Mouse (Mus musculus): ENCODE results near the gene Elp5. TPM values are rescaled to one million over a fixed set of nuclear protein-coding genes. Genes with fewer than 3 reads are reported as not detected.
"Not testable (repeated sequence)": the region's sequence is repeated elsewhere in the genome, so short reads cannot be mapped to it uniquely, and the experiment has no call there.

Gene Elp5
- polyA plus RNA-seq, 1 experiment from 2014 or later: 147 TPM

DNA sequence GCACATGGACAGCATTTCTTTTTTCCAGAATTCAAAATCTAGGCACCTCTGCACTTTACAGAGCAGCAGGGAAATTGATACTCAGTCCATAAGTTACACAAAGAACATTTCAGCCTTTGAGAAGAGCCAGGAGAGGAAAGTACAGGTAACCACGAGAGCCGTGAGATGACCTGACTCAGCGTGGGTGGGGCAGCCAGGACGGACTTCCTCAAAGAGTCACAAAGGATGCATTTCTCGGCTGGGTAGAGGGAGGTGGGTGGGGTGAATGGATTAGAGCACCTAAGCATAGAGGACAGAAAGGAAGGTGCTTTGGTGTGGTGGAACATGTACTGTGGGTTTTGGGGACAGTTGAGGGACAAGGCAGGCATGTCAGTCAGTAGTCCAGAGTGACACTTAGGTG is 20.5 kb downstream of the Elp5 start:
- Histone ChIP-seq H3K27me3 (ENCODE audit: insufficient read depth, poor library complexity, severe bottlenecking) (peaks cover 55% of the 10 kb centered on the region), H3K4me3 (no peak overlapping the region), H3K36me3 (no peaks in the 10 kb centered on the region), H3K4me1 (peaks cover 20% of the 10 kb centered on the region), H3K27ac (no peak overlapping the region), H3K9me3 (no peaks in the 10 kb centered on the region)
- DNase-seq (ENCODE audit: low spot score): no peak
- 44% methylated on average over 5 of the region's 5 CpGs for WGBS

DNA sequence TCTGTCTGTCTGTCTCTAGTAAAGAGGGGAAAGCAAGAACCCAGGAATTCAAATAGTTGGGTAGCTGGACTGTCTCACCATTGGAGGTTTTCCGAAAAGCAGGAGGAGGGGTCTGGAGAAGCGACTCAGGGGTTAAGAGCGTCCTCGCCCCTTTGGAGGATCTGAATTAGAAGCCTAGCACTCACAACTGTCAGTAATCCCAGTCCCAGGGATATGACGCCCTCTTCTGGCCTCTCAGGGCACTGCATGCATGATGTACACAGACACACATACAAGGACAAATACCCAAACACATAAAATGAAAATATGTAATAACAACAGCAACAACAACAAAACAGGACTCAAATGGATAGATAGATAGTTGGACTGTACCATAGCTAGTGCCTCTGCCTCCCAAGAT is 21.7 kb downstream of the Elp5 start:
- 27% methylated on average over 5 of the region's 5 CpGs for WGBS
- Histone ChIP-seq H3K9me3 (no peaks in the 10 kb centered on the region), H3K4me1 (peaks cover 9% of the 10 kb centered on the region), H3K27ac (no peak overlapping the region), H3K27me3 (ENCODE audit: insufficient read depth, poor library complexity, severe bottlenecking) (peaks cover 43% of the 10 kb centered on the region), H3K36me3 (no peaks in the 10 kb centered on the region), H3K4me3 (no peak overlapping the region)
- DNase-seq (ENCODE audit: low spot score): no peak

DNA sequence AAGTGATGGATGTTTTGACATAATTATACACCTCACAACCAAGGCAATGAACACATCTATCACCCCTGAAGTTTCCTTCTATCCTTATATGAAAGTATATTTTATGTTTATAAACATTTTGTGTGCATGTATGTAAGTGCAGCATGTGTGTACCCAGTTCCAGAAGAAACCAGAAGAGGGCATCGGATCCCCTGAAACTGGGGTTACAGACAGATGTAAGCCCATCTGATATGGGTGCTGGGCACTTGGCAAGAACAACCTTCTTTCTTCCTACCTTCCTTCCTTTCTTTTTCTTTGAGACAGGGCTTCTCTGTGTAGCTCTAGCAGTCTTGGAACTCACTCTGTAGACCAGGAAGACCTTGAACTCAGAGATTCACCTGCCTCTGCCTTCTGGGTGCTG is 26.1 kb downstream of the Elp5 start:
- H3K9me3 ChIP-seq: no peaks in the 10 kb centered on the region
- no peaks in the 10 kb centered on the region for H3K36me3 ChIP-seq
- peaks cover 2% of the 10 kb centered on the region; the same call in 1 of the 2 replicates for H3K27me3 ChIP-seq (ENCODE audit: insufficient read depth, poor library complexity, severe bottlenecking)
- 71% methylated on average over 1 of the region's 1 CpGs for WGBS
- no peak overlapping the region for H3K4me3 ChIP-seq
- no peak overlapping the region for H3K27ac ChIP-seq
- no peak for DNase-seq (ENCODE audit: low spot score)
- H3K4me1 ChIP-seq: peaks cover 4% of the 10 kb centered on the region; the same call in 1 of the 2 replicates

DNA sequence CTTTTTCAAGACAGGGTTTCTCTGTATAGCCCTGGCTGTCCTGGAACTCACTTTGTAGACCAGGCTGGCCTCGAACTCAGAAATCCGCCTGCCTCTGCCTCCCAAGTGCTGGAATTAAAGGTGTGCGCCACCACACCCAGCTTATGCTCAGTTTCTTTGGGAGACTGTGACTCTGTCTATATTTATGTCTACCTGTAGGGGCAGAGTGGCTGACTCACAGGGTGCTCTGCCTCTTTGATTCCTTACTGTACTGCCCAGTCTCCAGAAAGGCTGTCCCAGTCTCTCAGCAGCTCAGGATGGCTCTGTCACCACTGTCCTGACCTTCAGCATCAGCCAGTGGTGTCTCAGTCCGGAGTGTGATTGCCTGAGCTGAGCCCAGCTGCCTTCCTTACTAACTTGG is 26.7 kb downstream of the Elp5 start:
- H3K27ac ChIP-seq; H3K4me3 ChIP-seq; H3K4me1 ChIP-seq; H3K9me3 ChIP-seq; H3K36me3 ChIP-seq; DNase-seq (ENCODE audit: low spot score); H3K27me3 ChIP-seq (ENCODE audit: insufficient read depth, poor library complexity, severe bottlenecking): not testable (repeated sequence)
- WGBS: 73% methylated on average over 4 of the region's 4 CpGs

DNA sequence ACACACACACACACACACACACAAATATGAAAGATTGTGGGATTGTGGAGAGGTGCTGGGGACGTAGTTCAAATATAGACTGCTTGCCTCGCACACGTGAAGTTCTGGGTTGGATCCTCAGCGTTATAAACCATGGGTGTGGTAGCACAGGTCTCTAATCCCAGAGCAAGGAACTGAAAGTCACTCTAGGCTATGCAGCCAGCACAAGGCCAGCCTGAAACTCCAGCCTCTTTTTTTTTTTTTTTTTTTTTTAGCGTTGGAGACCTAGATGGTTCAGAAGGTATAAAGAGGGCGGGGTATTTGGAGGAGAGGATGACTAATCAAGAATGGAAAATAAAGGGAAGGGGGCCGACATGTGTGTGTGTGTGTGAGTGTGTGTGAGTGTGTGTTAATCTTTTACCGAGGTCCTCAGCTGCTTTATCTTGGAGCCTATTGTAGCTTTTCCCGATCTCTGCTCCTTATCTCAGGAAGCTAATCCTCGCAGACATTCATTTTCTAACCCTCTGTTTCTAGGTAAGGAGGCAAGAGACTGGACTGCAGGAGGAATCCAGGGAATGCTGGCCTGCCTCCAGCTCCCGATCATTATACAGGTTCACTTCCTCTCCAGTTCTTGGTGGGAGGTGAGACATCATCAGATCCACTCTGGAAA is 28.9 kb downstream of the Elp5 start:
- Histone ChIP-seq H3K4me1 (peaks cover 9% of the 10 kb centered on the region), H3K27me3 (ENCODE audit: insufficient read depth, poor library complexity, severe bottlenecking) (peaks cover 5% of the 10 kb centered on the region; the same call in 1 of the 2 replicates), H3K9me3 (no peaks in the 10 kb centered on the region), H3K4me3 (no peak overlapping the region), H3K27ac (no peak overlapping the region), H3K36me3 (no peaks in the 10 kb centered on the region)
- DNase-seq (ENCODE audit: low spot score): no peak
- 41% methylated on average over 11 of the region's 11 CpGs for WGBS

DNA sequence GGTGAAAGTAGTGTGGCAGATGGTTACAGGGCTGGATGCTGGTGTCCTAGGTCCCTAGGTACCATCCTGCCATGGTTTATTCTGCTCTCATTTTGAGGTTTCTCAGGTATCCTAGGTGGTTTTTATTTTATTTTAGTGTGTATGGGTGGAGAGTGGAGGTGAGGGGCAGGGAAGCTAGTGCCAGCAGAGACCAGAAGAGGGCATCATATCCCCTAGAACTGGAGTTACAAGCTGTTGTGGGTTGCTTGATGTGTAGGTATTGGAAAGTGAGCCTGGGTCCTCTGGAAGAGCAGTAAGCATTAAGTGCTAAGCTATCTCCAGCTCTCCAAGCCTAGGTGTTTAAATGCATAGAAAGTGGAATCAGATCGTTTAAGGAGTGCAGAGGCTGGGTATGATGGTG is 30.0 kb downstream of the Elp5 start:
- no peaks in the 10 kb centered on the region for H3K9me3 ChIP-seq
- H3K4me3 ChIP-seq: no peak overlapping the region
- WGBS: 42% methylated on average over 1 of the region's 1 CpGs
- peaks cover 18% of the 10 kb centered on the region for H3K4me1 ChIP-seq
- no peak for DNase-seq (ENCODE audit: low spot score)
- H3K27me3 ChIP-seq (ENCODE audit: insufficient read depth, poor library complexity, severe bottlenecking): peaks cover 5% of the 10 kb centered on the region; the same call in 1 of the 2 replicates
- H3K36me3 ChIP-seq: no peaks in the 10 kb centered on the region
- no peak overlapping the region for H3K27ac ChIP-seq

DNA sequence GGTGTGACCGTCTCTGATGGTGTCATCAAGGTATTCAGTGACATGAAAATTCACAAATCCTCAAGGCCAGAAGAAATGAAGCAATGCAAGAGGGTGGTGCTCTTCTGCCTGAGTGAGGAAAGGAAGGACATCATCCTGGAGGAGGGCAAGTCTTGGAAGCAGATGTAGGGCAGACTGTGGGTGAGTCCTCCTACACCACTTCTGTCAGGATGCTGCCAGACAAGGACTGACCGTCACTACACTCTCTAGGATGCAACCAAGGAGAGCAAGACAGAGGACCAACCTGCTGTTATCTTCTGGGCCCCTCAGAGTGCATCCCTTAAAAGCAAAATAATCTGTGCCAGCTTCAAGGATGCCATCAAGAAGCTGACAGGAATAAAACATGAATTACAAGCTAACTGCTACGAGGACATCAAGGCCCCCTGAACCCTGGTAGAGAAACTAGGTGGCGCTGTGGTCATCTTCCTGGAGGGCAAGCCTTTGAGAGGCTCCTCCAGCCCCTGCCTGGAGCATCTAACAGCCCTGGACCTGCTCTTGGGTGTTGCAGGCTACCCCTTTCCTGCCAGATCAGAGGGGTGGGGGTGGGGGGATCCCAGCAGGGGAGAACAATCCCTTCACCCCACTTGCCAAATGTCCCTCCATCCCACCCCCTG is 31.4 kb downstream of the Elp5 start:
- no peak for DNase-seq (ENCODE audit: low spot score)
- Histone ChIP-seq H3K4me3 (no peak overlapping the region), H3K27ac (no peak overlapping the region), H3K4me1 (peaks cover 31% of the 10 kb centered on the region), H3K27me3 (ENCODE audit: insufficient read depth, poor library complexity, severe bottlenecking) (peaks cover 13% of the 10 kb centered on the region; the same call in 1 of the 2 replicates), H3K36me3 (peaks cover 6% of the 10 kb centered on the region), H3K9me3 (no peaks in the 10 kb centered on the region)
- 40% methylated on average over 4 of the region's 4 CpGs for WGBS

DNA sequence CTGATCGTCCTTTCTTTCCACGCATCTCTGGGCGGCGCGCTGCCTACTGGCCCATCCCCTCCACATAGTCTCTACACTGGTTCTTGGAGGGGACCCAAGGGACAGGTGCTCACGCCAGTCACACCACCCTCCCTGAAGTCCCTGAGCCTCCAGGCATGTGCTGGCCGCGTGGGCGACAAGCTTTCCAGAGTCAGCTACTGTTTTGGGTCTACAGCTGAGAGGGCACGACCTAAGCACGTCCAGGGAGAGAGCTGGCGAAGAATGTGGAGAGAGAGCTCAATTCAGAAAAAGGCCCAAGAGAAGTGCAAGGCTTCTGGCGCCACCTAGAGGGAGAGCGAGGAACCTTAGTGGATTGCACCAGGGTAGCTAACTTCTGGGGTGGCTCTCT is 33.6 kb downstream of the Elp5 start:
- DNase-seq (ENCODE audit: low spot score): peak; percentile 94
- Histone ChIP-seq H3K27me3 (ENCODE audit: insufficient read depth, poor library complexity, severe bottlenecking) (peaks cover 33% of the 10 kb centered on the region), H3K9me3 (no peaks in the 10 kb centered on the region), H3K27ac (peak overlapping the region; percentile 91), H3K4me1 (peaks cover 38% of the 10 kb centered on the region), H3K4me3 (peak overlapping the region; percentile 70), H3K36me3 (peaks cover 27% of the 10 kb centered on the region)
- under 1% methylated on average over 14 of the region's 14 CpGs for WGBS

DNA sequence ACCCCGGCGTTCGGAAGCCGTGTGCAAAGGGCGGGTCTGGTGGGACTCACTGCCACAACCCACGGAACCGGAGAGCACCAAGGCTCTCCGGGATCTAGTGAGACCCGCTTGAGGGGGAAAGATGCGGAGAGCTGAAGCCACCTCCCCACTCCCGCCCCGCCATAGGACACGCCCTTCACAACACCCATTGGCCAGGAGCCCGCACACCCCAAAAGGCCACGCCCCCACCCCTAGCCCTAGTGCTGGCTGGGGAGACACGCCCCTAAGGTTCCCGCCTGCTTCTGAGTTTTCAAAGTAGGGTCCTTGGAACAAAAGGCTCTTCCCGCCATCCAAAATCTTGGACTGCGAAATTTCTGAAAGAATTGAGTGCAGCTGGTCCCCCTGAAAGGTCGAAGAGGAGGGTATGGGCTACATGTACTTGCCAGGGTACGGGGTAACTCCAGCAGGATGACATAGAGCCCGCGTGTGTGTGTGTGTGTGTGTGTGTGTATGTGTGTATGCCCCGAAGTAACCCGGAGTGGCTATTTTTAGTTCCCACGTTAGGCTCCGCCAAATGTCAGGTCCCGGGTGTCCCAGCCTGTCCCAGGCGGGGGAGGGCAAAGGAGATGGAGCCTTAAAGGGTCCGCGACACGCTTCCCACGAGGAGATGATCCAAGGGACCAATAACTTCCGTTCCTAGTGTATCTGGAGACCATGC is 34.1 kb downstream of the Elp5 start, which contains the start of gene Slc2a4:
Slc2a4 (minus strand) TSS at position 123 of the 697 bp plus-strand sequence.
- WGBS: under 1% methylated on average over 34 of the region's 34 CpGs

DNA sequence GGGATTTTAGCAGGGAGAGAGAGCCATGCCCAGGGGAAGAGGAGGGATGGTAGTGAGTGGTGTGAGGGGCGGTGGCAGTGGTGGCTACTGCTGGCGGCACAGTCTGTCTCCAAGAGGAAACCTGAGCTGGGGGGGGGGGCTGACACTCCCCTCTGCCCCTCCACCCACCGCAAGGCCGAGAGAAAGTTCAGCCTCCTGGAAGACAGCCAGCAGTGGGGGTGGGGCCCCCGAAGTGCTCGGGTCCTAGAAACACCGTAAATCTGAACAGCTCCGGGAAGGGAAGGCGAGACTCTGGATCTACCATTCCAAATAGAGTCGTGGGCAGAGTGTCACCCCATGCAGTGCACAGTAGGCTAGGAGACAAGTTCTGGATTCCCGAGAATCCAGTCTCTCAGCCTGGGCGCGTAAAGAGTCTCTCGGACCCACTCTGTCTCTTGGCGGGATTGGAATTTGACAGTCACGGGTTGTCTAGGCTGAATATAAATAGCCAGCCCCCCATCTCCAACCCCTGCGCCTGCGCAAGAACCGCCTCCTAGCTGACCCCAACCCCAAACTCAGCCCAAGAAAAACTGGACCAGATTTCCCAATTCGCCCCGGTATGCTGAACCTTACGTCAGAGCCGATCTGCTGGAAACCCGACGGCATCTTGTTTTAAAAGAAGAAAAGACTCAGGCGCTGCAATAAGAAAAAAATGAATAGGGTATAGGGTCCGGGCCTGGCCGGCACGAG is 34.8 kb downstream of the Elp5 start:
- DNase-seq (ENCODE audit: low spot score): peak; percentile 82
- Histone ChIP-seq H3K36me3 (peaks cover 39% of the 10 kb centered on the region), H3K9me3 (no peaks in the 10 kb centered on the region), H3K27ac (peak overlapping the region; percentile 91), H3K27me3 (ENCODE audit: insufficient read depth, poor library complexity, severe bottlenecking) (peaks cover 43% of the 10 kb centered on the region), H3K4me1 (peaks cover 34% of the 10 kb centered on the region), H3K4me3 (peak overlapping the region; percentile 70)
- 2% methylated on average over 29 of the region's 29 CpGs for whole genome bisulfite sequencing

More for the DNA sequence above, 34.1 kb downstream of the Elp5 start, which contains the start of gene Slc2a4:
- Histone ChIP-seq H3K36me3 (peaks cover 32% of the 10 kb centered on the region), H3K4me1 (peaks cover 37% of the 10 kb centered on the region), H3K27me3 (ENCODE audit: insufficient read depth, poor library complexity, severe bottlenecking) (peaks cover 36% of the 10 kb centered on the region), H3K4me3 (peak within 1 kb of the TSS; percentile 70), H3K9me3 (no peaks in the 10 kb centered on the region), H3K27ac (peak within 1 kb of the TSS; percentile 91)
- DNase-seq (ENCODE audit: low spot score): peak; percentile 98

DNA sequence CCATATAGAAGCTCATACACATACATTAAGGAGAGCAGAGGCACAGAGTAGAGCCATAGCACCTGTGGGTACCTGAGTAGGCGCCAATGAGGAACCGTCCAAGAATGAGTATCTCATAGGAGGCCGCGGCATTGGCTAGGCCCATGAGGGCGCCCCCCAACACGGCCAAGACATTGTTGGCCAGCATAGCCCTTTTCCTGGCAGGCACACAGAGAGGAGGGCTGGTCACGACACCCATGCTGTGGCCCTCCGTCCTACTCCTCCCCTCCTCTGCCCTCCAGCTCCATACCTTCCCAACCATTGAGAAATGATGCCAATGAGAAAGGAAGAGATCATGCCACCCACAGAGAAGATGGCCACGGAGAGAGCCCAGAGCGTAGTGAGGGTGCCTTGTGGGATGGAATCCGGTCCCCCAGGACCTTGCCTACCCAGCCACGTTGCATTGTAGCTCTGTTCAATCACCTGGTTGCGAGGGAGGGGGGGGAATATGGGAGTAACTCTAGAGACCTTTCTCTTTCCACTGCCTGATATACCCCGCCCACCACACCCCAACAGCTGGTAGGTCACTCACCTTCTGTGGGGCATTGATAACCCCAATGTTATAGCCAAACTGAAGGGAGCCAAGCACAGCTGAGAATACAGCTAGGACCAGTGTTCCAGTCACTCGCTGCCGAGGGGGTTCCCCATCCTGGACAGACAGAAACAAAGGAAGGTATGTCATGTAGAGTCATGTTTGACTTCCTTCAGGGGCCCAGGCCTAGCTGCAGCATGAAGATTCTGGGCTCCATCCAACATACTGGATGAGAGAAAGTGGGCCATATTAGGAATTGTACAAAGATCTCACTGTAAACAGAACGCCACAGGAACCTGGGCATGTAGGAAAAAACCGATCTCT is 36.1 kb downstream of the Elp5 start:
- DNase-seq (ENCODE audit: low spot score): peak; percentile 85
- no peaks in the 10 kb centered on the region for H3K9me3 ChIP-seq
- peaks cover 42% of the 10 kb centered on the region for H3K27me3 ChIP-seq (ENCODE audit: insufficient read depth, poor library complexity, severe bottlenecking)
- H3K4me1 ChIP-seq: peaks cover 34% of the 10 kb centered on the region
- peak overlapping the region; percentile 91 for H3K27ac ChIP-seq
- WGBS: 88% methylated on average over 18 of the region's 18 CpGs
- peaks cover 41% of the 10 kb centered on the region for H3K36me3 ChIP-seq
- peak overlapping the region; percentile 70 for H3K4me3 ChIP-seq

DNA sequence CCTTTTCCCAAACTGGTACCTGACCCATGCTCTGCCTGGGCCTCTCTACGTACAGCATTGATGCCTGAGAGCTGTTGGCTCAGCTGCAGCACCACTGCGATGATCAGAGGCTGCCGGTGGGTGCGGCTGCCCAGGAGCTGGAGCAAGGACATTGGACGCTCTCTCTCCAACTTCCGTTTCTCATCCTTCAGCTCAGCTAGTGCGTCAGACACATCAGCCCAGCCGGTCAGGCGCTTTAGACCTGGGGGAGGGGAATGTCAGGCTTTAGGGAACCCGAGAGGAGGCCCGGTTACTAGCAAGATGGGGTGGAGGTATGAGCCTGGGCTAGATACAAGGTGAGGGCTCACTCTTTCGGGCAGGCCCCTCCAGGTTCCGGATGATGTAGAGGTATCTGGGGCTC is 37.1 kb downstream of the Elp5 start:
- Histone ChIP-seq H3K9me3 (no peaks in the 10 kb centered on the region), H3K4me1 (peaks cover 34% of the 10 kb centered on the region), H3K27ac (peak overlapping the region; percentile 39; the same call in 1 of the 2 replicates), H3K4me3 (peak overlapping the region; percentile 70; the same call in 1 of the 2 replicates), H3K27me3 (ENCODE audit: insufficient read depth, poor library complexity, severe bottlenecking) (peaks cover 43% of the 10 kb centered on the region), H3K36me3 (peaks cover 41% of the 10 kb centered on the region)
- no peak for DNase-seq (ENCODE audit: low spot score)
- WGBS: 67% methylated on average over 13 of the region's 13 CpGs
